Mouse (Mus musculus) liver, adult 2 months (tissue): ENCODE measurements at regions not wholly inside any gene's neighbourhood (a gene's known extent, or its start where the extent isn't known, plus 50 kb on each side); places are given as distances from the start of the nearest gene placed in this dataset.

Experiments
- DNase-seq: peaks from one replicate; pipeline ENCODE4 v3.0.0-alpha.2; 2011; ENCODE audit warnings: low read depth, low spot score; ENCODE audit errors: extremely low read depth
- H3K27ac ChIP-seq: fragments of 200-500 bp; replicated peaks from 2 replicates; pipeline ENCODE4 v1.5.1; 2012; ENCODE audit warnings: low read depth, mild to moderate bottlenecking, control low read depth, inconsistent platforms, low read length; ENCODE audit not compliant: insufficient read depth
- H3K27me3 ChIP-seq: fragments of 200-500 bp; 2 replicates; pipeline ENCODE4 v1.6.1; 2012; ENCODE audit warnings: mild to moderate bottlenecking, moderate library complexity, low read length, inconsistent platforms; ENCODE audit not compliant: control insufficient read depth, insufficient read depth
- H3K36me3 ChIP-seq: fragments of 200-500 bp; 2 replicates; pipeline ENCODE4 v1.6.1; 2012; ENCODE audit warnings: low read length, inconsistent platforms; ENCODE audit not compliant: control insufficient read depth, insufficient read depth
- H3K4me1 ChIP-seq: fragments of 200-500 bp; 2 replicates; pipeline ENCODE4 v1.6.1; 2011; ENCODE audit warnings: low read length; ENCODE audit not compliant: control insufficient read depth, insufficient read depth
- H3K4me3 ChIP-seq: fragments of 200-500 bp; 2 replicates; pipeline ENCODE4 v1.5.1; 2011; ENCODE audit warnings: low read depth, mild to moderate bottlenecking, control low read depth, low read length, moderate library complexity; ENCODE audit not compliant: insufficient read depth
- H3K79me2 ChIP-seq: fragments of 200-500 bp; 2 replicates; pipeline ENCODE4 v1.6.1; 2012; ENCODE audit warnings: inconsistent platforms, mild to moderate bottlenecking, low read length, moderate library complexity; ENCODE audit not compliant: control insufficient read depth, insufficient read depth
- H3K9ac ChIP-seq: fragments of 200-500 bp; 2 replicates; pipeline ENCODE4 v1.6.1; 2012; ENCODE audit warnings: low read depth, mild to moderate bottlenecking, control low read depth, inconsistent platforms, low read length
- CTCF ChIP-seq: fragments of 200-500 bp; IDR thresholded peaks from 2 replicates; pipeline ENCODE4 v1.5.1; 2011; ENCODE audit warnings: low read depth, low read length, control low read depth
- POLR2A ChIP-seq: fragments of 200-500 bp; IDR thresholded peaks from 2 replicates; pipeline ENCODE4 v1.6.1; 2011; ENCODE audit warnings: low read length, control low read depth; ENCODE audit not compliant: insufficient read depth; ENCODE audit errors: extremely low read depth
- WGBS: fragments of 180-500 bp; shearing (Covaris S2); methylation state at CpG from one replicate; pipeline ENCODE4 v1.1.7; 2018; 5-methylcytosine and 5-hydroxymethylcytosine counted together

DNA sequence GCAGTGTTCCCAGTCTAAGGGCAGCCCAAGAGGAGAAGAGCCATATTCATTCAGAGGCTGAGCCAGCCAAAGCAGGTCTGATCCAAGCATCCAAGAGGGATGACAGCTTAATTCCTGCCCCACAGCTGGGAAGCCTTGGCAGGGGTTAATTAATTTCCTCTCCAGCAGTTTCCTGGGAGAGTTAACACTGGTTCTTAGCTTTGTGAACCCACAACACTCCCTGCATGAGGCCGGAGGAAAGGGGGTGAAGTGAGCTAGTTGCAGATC, 394.9 kb downstream of the Mllt3 start:
- no peak for DNase-seq
- WGBS, result 58% methylated on average over 1 of the region's 1 CpGs
- no peak for TF ChIP-seq CTCF
- TF ChIP-seq POLR2A, result no peak
- Histone ChIP-seq H3K9ac (no peak overlapping the region), H3K4me3 (no peak overlapping the region), H3K36me3 (no peaks in the 10 kb centered on the region), H3K4me1 (no peaks in the 10 kb centered on the region), H3K79me2 (no peaks in the 10 kb centered on the region), H3K27me3 (no peaks in the 10 kb centered on the region; the same call in 1 of the 2 replicates), H3K27ac (no peak overlapping the region)

DNA sequence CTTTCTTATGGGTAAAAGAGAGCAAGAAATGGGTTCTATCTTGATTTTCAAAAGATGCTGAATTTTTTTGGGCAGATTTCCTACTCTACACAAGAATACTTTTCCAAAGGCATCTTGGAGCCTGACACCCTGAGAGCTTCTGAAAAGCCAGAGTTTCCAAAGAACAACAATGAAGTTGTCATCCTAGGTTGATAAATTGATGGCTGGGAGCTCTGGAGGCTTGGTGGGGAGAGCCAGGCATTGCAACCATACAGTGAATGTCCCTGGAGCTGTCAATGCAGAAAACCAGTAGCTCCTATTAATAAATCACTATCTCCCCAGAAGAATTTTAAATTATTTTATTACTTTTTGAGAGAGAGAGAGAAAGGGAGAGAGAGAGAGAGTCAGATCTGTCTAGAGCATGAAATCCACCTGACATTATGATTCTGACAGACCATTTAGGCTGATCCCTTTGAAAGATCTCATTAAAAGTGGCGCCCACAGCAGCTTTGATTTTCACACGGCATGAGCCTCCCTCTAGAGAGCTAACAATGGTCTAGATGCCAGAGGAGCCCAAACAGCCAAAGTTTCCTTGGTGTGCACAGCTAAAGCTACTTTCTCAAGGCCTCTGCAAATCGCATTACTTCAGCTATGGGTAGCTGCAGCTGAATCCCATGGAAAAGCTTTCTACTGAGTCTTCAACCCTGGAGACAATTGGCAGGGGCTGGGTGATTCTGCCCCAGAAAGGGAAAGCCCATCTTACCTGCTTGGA, 395.4 kb downstream of the Mllt3 start:
- TF ChIP-seq CTCF (no peak), POLR2A (no peak)
- Histone ChIP-seq H3K36me3 (no peaks in the 10 kb centered on the region), H3K9ac (no peak overlapping the region), H3K4me3 (no peak overlapping the region), H3K27me3 (no peaks in the 10 kb centered on the region; the same call in 1 of the 2 replicates), H3K4me1 (no peaks in the 10 kb centered on the region), H3K27ac (no peak overlapping the region), H3K79me2 (no peaks in the 10 kb centered on the region)
- 65% methylated on average over 3 of the region's 3 CpGs for WGBS
- no peak for DNase-seq

DNA sequence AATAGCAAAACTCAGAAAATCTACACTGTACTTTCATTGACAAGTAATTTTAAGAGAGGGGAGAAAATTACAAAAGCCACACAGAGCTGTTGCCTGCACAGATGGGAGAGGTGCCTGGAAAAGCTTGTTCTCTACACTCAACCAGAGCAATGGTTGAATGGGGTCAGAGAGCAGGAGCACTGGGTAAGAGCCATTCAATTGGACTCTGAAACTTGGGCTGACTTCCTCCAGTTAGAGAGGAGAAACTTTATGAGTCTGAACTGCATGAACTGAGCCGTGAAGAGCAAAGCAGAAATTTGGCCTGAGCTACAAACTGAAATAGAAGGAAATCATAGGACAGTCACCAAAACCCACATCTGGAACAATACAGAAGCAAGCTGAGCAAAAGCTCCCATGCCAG, 380.8 kb upstream of the Slc24a2 start:
- 73% methylated on average over 1 of the region's 1 CpGs for WGBS
- H3K4me1 ChIP-seq, result no peaks in the 10 kb centered on the region
- H3K27me3 ChIP-seq, result no peaks in the 10 kb centered on the region
- no peak overlapping the region for H3K9ac ChIP-seq
- no peaks in the 10 kb centered on the region for H3K79me2 ChIP-seq
- TF ChIP-seq POLR2A (no peak), CTCF (no peak)
- no peak overlapping the region for H3K4me3 ChIP-seq
- no peak for DNase-seq
- H3K36me3 ChIP-seq, result no peaks in the 10 kb centered on the region
- H3K27ac ChIP-seq, result no peak overlapping the region

DNA sequence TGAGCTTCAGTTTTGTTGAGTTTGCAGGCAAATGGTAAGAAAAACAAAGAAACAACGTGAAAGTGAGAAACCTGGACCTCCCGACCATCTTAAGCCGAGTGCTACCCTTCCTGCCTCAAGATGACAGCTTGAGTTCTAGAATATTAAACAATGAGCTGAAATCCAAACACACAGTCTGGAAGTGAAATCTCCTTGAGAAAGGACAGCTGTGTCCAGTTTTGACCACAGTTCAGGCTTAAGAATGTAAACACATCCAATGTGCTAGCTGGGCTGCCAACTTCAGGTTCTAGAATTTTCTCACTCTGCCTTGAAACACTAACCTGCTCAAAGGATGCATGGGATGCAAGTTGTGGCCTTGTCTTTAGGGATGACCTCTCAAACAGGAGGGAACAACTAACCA, 363.4 kb upstream of the Slc24a2 start:
- no peak for DNase-seq
- H3K27me3 ChIP-seq, result no peaks in the 10 kb centered on the region
- 75% methylated on average over 3 of the region's 3 CpGs for WGBS
- no peak for TF ChIP-seq CTCF
- H3K36me3 ChIP-seq, result no peaks in the 10 kb centered on the region
- H3K9ac ChIP-seq, result no peak overlapping the region
- no peak overlapping the region for H3K4me3 ChIP-seq
- no peak overlapping the region for H3K27ac ChIP-seq
- H3K4me1 ChIP-seq, result no peaks in the 10 kb centered on the region
- no peaks in the 10 kb centered on the region for H3K79me2 ChIP-seq

DNA sequence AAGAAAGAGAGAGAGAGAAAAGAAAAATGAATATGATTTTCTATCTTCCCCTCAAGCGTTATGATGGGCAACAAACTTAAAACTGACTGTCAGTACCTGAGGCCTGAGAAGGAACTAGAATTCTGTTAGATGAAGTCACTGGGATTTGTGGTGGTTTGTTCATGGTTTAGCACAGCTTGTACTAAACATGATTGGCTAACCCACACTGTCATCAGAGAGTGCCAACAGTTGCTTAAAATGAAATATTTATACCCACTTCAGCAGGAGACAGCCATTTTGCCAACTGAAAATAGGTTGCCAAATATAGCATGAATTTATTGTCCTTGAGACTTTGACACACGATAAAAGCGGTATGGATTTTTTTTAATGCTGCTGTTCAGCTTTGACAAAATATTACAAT, 360.5 kb upstream of the Slc24a2 start:
- no peak overlapping the region for H3K27ac ChIP-seq
- no peak overlapping the region for H3K9ac ChIP-seq
- H3K79me2 ChIP-seq, result no peaks in the 10 kb centered on the region
- no peaks in the 10 kb centered on the region for H3K27me3 ChIP-seq
- no peak for DNase-seq
- 92% methylated on average over 3 of the region's 3 CpGs for WGBS
- TF ChIP-seq CTCF, result no peak
- TF ChIP-seq POLR2A, result no peak
- H3K36me3 ChIP-seq, result no peaks in the 10 kb centered on the region
- H3K4me3 ChIP-seq, result no peak overlapping the region
- no peaks in the 10 kb centered on the region for H3K4me1 ChIP-seq

DNA sequence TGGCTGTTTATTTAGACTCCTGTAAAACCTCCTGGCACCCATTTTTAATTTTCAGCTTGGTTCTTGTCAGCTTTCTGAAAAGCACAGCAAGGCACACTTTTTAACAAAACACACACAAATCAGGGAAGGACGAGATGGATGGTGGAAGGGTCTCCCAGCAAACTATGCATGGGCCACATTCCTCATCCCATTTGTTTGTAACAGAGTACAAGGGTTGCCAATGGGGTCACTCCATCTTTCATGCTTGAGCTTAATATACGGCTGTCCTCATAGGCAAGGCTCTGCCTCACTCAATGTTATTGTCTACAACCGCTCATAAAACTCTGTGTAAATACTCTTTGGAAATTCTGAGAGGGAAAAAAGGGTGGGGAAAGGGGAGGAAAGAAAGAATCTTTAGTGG, 347.9 kb upstream of the Slc24a2 start:
- no peak for DNase-seq
- WGBS, result 73% methylated on average over 3 of the region's 3 CpGs

More for the DNA sequence above, 347.9 kb upstream of the Slc24a2 start:
- TF ChIP-seq POLR2A (no peak), CTCF (no peak)
- H3K4me1 ChIP-seq, result no peaks in the 10 kb centered on the region
- no peak overlapping the region for H3K9ac ChIP-seq
- no peaks in the 10 kb centered on the region for H3K27me3 ChIP-seq
- H3K4me3 ChIP-seq, result no peak overlapping the region
- H3K79me2 ChIP-seq, result no peaks in the 10 kb centered on the region
- H3K27ac ChIP-seq, result no peak overlapping the region
- H3K36me3 ChIP-seq, result no peaks in the 10 kb centered on the region
